Mouse (Mus musculus) embryonic fibroblast, embryonic 13.5 days (primary cell): ENCODE results near the gene Trim69. TPM values are rescaled to one million over a fixed set of nuclear protein-coding genes. Genes with fewer than 3 reads are reported as not detected.
"Not testable (repeated sequence)": the region's sequence is repeated elsewhere in the genome, so short reads cannot be mapped to it uniquely, and the experiment has no call there.

Experiments used
- H3K27ac ChIP-seq: 2 replicates; pipeline ENCODE4 v1.5.1; 2012; ENCODE audit warnings: low read length, control low read depth, inconsistent platforms; ENCODE audit not compliant: insufficient read depth
- H3K4me1 ChIP-seq: 2 replicates; pipeline ENCODE4 v1.6.1; 2011; ENCODE audit warnings: low read length; ENCODE audit not compliant: control insufficient read depth, insufficient read depth
- H3K4me3 ChIP-seq: 2 replicates; pipeline ENCODE4 v1.5.1; 2011; ENCODE audit warnings: mild to moderate bottlenecking, control low read depth, low read length; ENCODE audit not compliant: insufficient read depth
- CTCF ChIP-seq: IDR thresholded peaks from 2 replicates; pipeline ENCODE4 v1.5.1; 2011; ENCODE audit warnings: mild to moderate bottlenecking, control low read depth, low read length, moderate library complexity, borderline replicate concordance; ENCODE audit not compliant: insufficient read depth
- POLR2A ChIP-seq: IDR thresholded peaks from 2 replicates; pipeline ENCODE4 v1.6.1; 2011; ENCODE audit warnings: low read depth, mild to moderate bottlenecking, control low read depth, low read length, moderate library complexity
- polyA plus RNA-seq: library from polyadenylated mRNA; stranded (reverse); fragments of >200 nt; gene quantifications from 2 replicates; pipeline ENCODE4 v1.2.4, GENCODE M21; 2011; ENCODE audit warnings: low read depth; ENCODE audit not compliant: missing spikeins, insufficient read length

The Trim69 gene
- polyA plus RNA-seq, 1 experiment = 0.68 TPM

GRCm38 (mm10) chr2:122191849-122192248, 31.3 kb downstream of the Trim69 start:
- Histone ChIP-seq H3K27ac (no peak overlapping the region), H3K4me1 (no peaks in the 10 kb centered on the region), H3K4me3 (no peak overlapping the region)
- TF ChIP-seq CTCF = no peak
- no peak for TF ChIP-seq POLR2A

GRCm38 (mm10) chr2:122194509-122194929, 34.0 kb downstream of the Trim69 start:
- TF ChIP-seq POLR2A (no peak), CTCF (no peak)
- Histone ChIP-seq H3K4me3 (no peak overlapping the region), H3K27ac (no peak overlapping the region), H3K4me1 (no peaks in the 10 kb centered on the region)

GRCm38 (mm10) chr2:122201501-122201900, 41.0 kb downstream of the Trim69 start:
- no peak overlapping the region for H3K27ac ChIP-seq
- TF ChIP-seq POLR2A (no peak), CTCF (no peak)
- no peaks in the 10 kb centered on the region for H3K4me1 ChIP-seq
- H3K4me3 ChIP-seq = no peak overlapping the region

GRCm38 (mm10) chr2:122206440-122207107, 46.1 kb downstream of the Trim69 start:
- no peaks in the 10 kb centered on the region for H3K4me1 ChIP-seq
- H3K4me3 ChIP-seq = no peak overlapping the region
- TF ChIP-seq CTCF (no peak), POLR2A (no peak)
- H3K27ac ChIP-seq = no peak overlapping the region

GRCm38 (mm10) chr2:122210534-122211228, 50.2 kb downstream of the Trim69 start:
- TF ChIP-seq POLR2A (no peak), CTCF (no peak)
- Histone ChIP-seq H3K4me1 (no peaks in the 10 kb centered on the region), H3K27ac (no peak overlapping the region), H3K4me3 (no peak overlapping the region)

- H3K27ac ChIP-seq, H3K4me3 ChIP-seq, H3K4me1 ChIP-seq: not testable (repeated sequence)
Observed at GRCm38 (mm10) chr2:122217075-122217474, 56.6 kb downstream of the Trim69 start.

GRCm38 (mm10) chr2:122218234-122218633, 57.7 kb downstream of the Trim69 start:
- no peaks in the 10 kb centered on the region for H3K4me1 ChIP-seq
- H3K4me3 ChIP-seq = no peak overlapping the region
- TF ChIP-seq POLR2A (no peak), CTCF (no peak)
- no peak overlapping the region for H3K27ac ChIP-seq

- H3K4me3 ChIP-seq = no peak overlapping the region
- H3K4me1 ChIP-seq = no peaks in the 10 kb centered on the region
- TF ChIP-seq CTCF = no peak
- no peak for TF ChIP-seq POLR2A
- no peak overlapping the region for H3K27ac ChIP-seq
Observed at GRCm38 (mm10) chr2:122221378-122221777, 60.9 kb downstream of the Trim69 start.

GRCm38 (mm10) chr2:122221798-122222197, 61.3 kb downstream of the Trim69 start:
- Histone ChIP-seq H3K27ac (no peak overlapping the region), H3K4me1 (no peaks in the 10 kb centered on the region), H3K4me3 (no peak overlapping the region)
- TF ChIP-seq POLR2A (no peak), CTCF (no peak)

- no peak overlapping the region for H3K4me3 ChIP-seq
- no peak for TF ChIP-seq POLR2A
- no peak for TF ChIP-seq CTCF
Observed at GRCm38 (mm10) chr2:122222272-122222671, 61.8 kb downstream of the Trim69 start.

GRCm38 (mm10) chr2:122223654-122224053, 63.2 kb downstream of the Trim69 start:
- no peaks in the 10 kb centered on the region for H3K4me1 ChIP-seq
- no peak overlapping the region for H3K4me3 ChIP-seq
- no peak for TF ChIP-seq CTCF
- TF ChIP-seq POLR2A = no peak
- no peak overlapping the region for H3K27ac ChIP-seq

More at GRCm38 (mm10) chr2:122222272-122222671, 61.8 kb downstream of the Trim69 start:
- no peak overlapping the region for H3K27ac ChIP-seq
- H3K4me1 ChIP-seq = no peaks in the 10 kb centered on the region

Other genes starting within 250 kb of the Trim69 start
- gene Ctdspl2, start 204.7 kb upstream of the Trim69 start, polyA plus RNA-seq = 31.6 and 49.9 TPM in 2 replicates
- gene Mageb3, start 204.6 kb upstream of the Trim69 start, polyA plus RNA-seq = not detected in 2 replicates
- gene Eif3j1, start 132.2 kb upstream of the Trim69 start, polyA plus RNA-seq = 10.0 and 12.2 TPM in 2 replicates
- gene Spg11, start 42.3 kb upstream of the Trim69 start, polyA plus RNA-seq = 21.0 and 21.7 TPM in 2 replicates
- 1,628 and 1,672 TPM in 2 replicates for gene B2m, start 13.0 kb upstream of the Trim69 start, polyA plus RNA-seq
- gene Patl2, start 25.5 kb downstream of the Trim69 start, polyA plus RNA-seq = not detected in 2 replicates
- gene Terb2, start 25.6 kb downstream of the Trim69 start, polyA plus RNA-seq = not detected in 2 replicates
- 10.0 and 17.9 TPM in 2 replicates for gene Sord, start 74.0 kb downstream of the Trim69 start, polyA plus RNA-seq
- not detected in 2 replicates for gene Duox2, start 137.7 kb downstream of the Trim69 start, polyA plus RNA-seq
- gene Duoxa2, start 138.2 kb downstream of the Trim69 start, polyA plus RNA-seq = not detected in 2 replicates
- gene Duoxa1, start 153.0 kb downstream of the Trim69 start, polyA plus RNA-seq = 0.48 and 0.58 TPM in 2 replicates
- gene Duox1, start 155.0 kb downstream of the Trim69 start, polyA plus RNA-seq = not detected in 2 replicates
- 10.6 and 12.3 TPM in 2 replicates for gene Shf, start 208.5 kb downstream of the Trim69 start, polyA plus RNA-seq